In the genomic region with DNA sequence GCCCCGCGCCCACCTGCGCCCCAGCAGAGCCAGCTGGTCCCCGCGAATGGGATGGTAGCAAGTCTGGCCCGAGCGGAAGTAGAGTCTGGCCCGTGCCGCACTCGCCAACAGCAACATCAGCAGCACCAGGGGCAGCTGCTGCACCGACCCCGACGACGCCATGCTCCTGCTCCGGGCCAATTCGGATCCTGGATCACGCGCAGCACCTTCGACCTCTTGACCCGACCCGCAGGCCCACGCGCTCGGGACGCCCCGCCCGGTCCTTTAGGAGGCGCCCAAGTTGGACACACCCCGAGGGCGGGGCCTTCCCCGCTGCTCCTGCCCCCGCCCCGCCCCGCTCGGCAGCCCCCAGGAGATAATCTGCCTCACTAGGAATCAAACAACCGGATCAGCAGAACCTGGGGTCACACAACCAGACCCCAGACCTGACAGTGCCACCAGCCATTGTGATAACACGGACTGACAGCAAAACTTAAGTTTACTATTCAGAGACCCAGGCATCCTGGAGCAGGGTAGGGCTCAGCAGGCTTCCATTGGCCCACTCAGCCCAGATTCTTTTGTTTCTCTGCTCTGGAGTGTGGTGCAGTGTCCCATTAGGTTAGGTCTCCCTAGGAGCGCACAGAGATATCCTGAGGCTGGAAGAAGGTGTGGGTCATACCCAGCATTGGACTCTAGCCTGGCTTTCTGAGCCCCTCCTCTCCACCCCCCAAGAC, we compare ENCODE assay signal across 7 mouse cellular contexts. TPM values are rescaled to one million over a fixed set of nuclear protein-coding genes. Genes with fewer than 3 reads are reported as not detected.
DNase-seq lines count a peak whose midpoint lies in the region; ATAC-seq and TF ChIP-seq lines count a peak whose summit lies in the region.

A gene (minus strand): TSS at position 303 of the 713 bp plus-strand sequence.

- no peaks in the 10 kb centered on the region for H3K9me3 ChIP-seq in intestine, postnatal 0 days (ENCODE audit: control insufficient read depth)
- no peaks in the 10 kb centered on the region for H3K9me3 ChIP-seq in limb, embryonic 10.5 days (replicated peaks)
- no peaks in the 10 kb centered on the region for H3K9me3 ChIP-seq in midbrain, embryonic 11.5 days (ENCODE audit: control insufficient read depth, low read length)

- peak within 1 kb of the TSS; percentile 62 for H3K4me3 ChIP-seq in intestine, postnatal 0 days (ENCODE audit: low read depth, low read length)
- peak within 1 kb of the TSS; percentile 72 for H3K4me3 ChIP-seq in limb, embryonic 10.5 days
- H3K4me3 ChIP-seq in midbrain, embryonic 11.5 days (ENCODE audit: low read depth, low read length): peak within 1 kb of the TSS; percentile 51
- peak within 1 kb of the TSS; percentile 86 for H3K4me3 ChIP-seq in small intestine, adult 2 months (ENCODE audit: low read depth, low read length)

- H3K27ac ChIP-seq in intestine, postnatal 0 days (ENCODE audit: low read depth, low read length): peak within 1 kb of the TSS; percentile 92
- H3K27ac ChIP-seq in limb, embryonic 10.5 days: peak within 1 kb of the TSS; percentile 90
- peak within 1 kb of the TSS; percentile 21; the same call in 1 of the 2 replicates for H3K27ac ChIP-seq in midbrain, embryonic 11.5 days (ENCODE audit: low read depth, low read length)
- H3K27ac ChIP-seq in small intestine, adult 2 months (ENCODE audit: insufficient read depth, low read depth, low read length): peak within 1 kb of the TSS; percentile 81

- DNase-seq in adrenal gland, postnatal 10 days: peak; percentile 85
- DNase-seq in embryo, embryonic 11.5 days (ENCODE audit: low read depth, low spot score): peak; percentile 32
- DNase-seq in limb, embryonic 10.5 days (ENCODE audit: low spot score): peak; percentile 82
- DNase-seq in midbrain, embryonic 11.5 days (ENCODE audit: low spot score, missing footprints): peak; percentile 96

- TF ChIP-seq CTCF in intestine, postnatal 0 days (IDR thresholded peaks at IDR 0.05; ENCODE audit: low read depth): no peak
- no peak for TF ChIP-seq CTCF in small intestine, adult 2 months (IDR thresholded peaks at IDR 0.05; ENCODE audit: extremely low read depth, insufficient read length, insufficient replicate concordance, low read depth, low read length)

- peak within 1 kb of the TSS; percentile 88 for H3K4me2 ChIP-seq in intestine, postnatal 0 days (replicated peaks; ENCODE audit: low read depth)
- H3K4me2 ChIP-seq in midbrain, embryonic 11.5 days: peak within 1 kb of the TSS; percentile 68

- H3K4me1 ChIP-seq in intestine, postnatal 0 days (replicated peaks; ENCODE audit: control insufficient read depth, insufficient read depth, low read length): peaks cover 3% of the 10 kb centered on the region
- peaks cover 46% of the 10 kb centered on the region for H3K4me1 ChIP-seq in limb, embryonic 10.5 days
- H3K4me1 ChIP-seq in midbrain, embryonic 11.5 days (ENCODE audit: control insufficient read depth, insufficient read depth, low read length): peaks cover 16% of the 10 kb centered on the region; the same call in 1 of the 2 replicates
- peaks cover 30% of the 10 kb centered on the region for H3K4me1 ChIP-seq in small intestine, adult 2 months (ENCODE audit: control insufficient read depth, insufficient read depth, insufficient read length, low read length)

- peak; percentile 22 for ATAC-seq in granulocyte monocyte progenitor cell, adult 5-6 weeks (replicated peaks; ENCODE audit: poor library complexity, severe bottlenecking)
- peak; percentile 55 for ATAC-seq in intestine, postnatal 0 days
- peak; percentile 86 for ATAC-seq in midbrain, embryonic 11.5 days (ENCODE audit: low FRiP score)

- 1% methylated on average over 36 of the region's 38 CpGs for WGBS in intestine, postnatal 0 days
- WGBS in limb, embryonic 10.5 days: under 1% methylated on average over 38 of the region's 38 CpGs
- under 1% methylated on average over 35 of the region's 38 CpGs for WGBS in midbrain, embryonic 11.5 days
- WGBS in small intestine, adult 2 months: 2% methylated on average over 38 of the region's 38 CpGs

- peak; percentile 40 for TF ChIP-seq POLR2A in small intestine, adult 2 months (IDR thresholded peaks at IDR 0.05; ENCODE audit: low read depth, low read length)

- H3K9ac ChIP-seq in intestine, postnatal 0 days (ENCODE audit: low read depth, low read length): peak within 1 kb of the TSS; percentile 70
- H3K9ac ChIP-seq in midbrain, embryonic 11.5 days (ENCODE audit: low read length): peak within 1 kb of the TSS; percentile 66

- H3K36me3 ChIP-seq in intestine, postnatal 0 days (ENCODE audit: control insufficient read depth, insufficient read depth): peaks cover 20% of the 10 kb centered on the region
- peaks cover 25% of the 10 kb centered on the region for H3K36me3 ChIP-seq in limb, embryonic 10.5 days
- H3K36me3 ChIP-seq in midbrain, embryonic 11.5 days (ENCODE audit: control insufficient read depth, insufficient read depth, low read length): no peaks in the 10 kb centered on the region
- H3K36me3 ChIP-seq in small intestine, adult 2 months (ENCODE audit: control insufficient read depth, insufficient read depth, low read length): peaks cover 15% of the 10 kb centered on the region

- H3K27me3 ChIP-seq in intestine, postnatal 0 days (replicated peaks; ENCODE audit: control insufficient read depth, insufficient read depth, low read length): no peaks in the 10 kb centered on the region
- H3K27me3 ChIP-seq in limb, embryonic 10.5 days (ENCODE audit: low read depth, poor library complexity, severe bottlenecking): no peaks in the 10 kb centered on the region
- no peaks in the 10 kb centered on the region for H3K27me3 ChIP-seq in midbrain, embryonic 11.5 days (ENCODE audit: control insufficient read depth, insufficient read depth, low read length)
- no peaks in the 10 kb centered on the region for H3K27me3 ChIP-seq in small intestine, adult 2 months (ENCODE audit: control insufficient read depth, insufficient read depth, low read length)

RNA-seq across cellular contexts. Expression of the gene that starts here (rescaled TPM):
- total RNA-seq in adrenal gland, postnatal 10 days (2021): 100 to 1,000 TPM; 114 to 138 TPM
- total RNA-seq in granulocyte monocyte progenitor cell, adult 5-6 weeks (2014; fragmentation: Nextera tagmentation): 201 and 252 TPM in 2 replicates
- total RNA-seq in granulocyte monocyte progenitor cell, adult 5-6 weeks (2017): 362 and 363 TPM in 2 replicates
- polyA plus RNA-seq in intestine, postnatal 0 days (2015; fragmentation: Nextera tagmentation; extraction: Ambion mirVana): 829 and 892 TPM in 2 replicates
- 105 and 107 TPM in 2 replicates for polyA plus RNA-seq in limb, embryonic 10.5 days (2016; fragmentation: Nextera tagmentation; extraction: Ambion mirVana)
- polyA plus RNA-seq in midbrain, embryonic 11.5 days (2014; fragmentation: Nextera tagmentation; extraction: Ambion mirVana): 93.7 and 102 TPM in 2 replicates
- polyA plus RNA-seq in small intestine, adult 2 months (2012; rRNA removed): 253 and 363 TPM in 2 replicates

Comparison
In these comparisons a context has a peak if more than half of its experiments do, and no peak if none do; other contexts are left out.
1. Peak in every context shown above with its lines: DNase-seq, ATAC-seq, H3K4me3 ChIP-seq and H3K27ac ChIP-seq.
2. DNase-seq: peak in every context shown above with its lines; median percentile 96 in midbrain, embryonic 11.5 days; 85 in adrenal gland, postnatal 10 days; 82 in limb, embryonic 10.5 days; 32 in embryo, embryonic 11.5 days.
3. ATAC-seq: peak in every context shown above with its lines; median percentile 86 in midbrain, embryonic 11.5 days; 55 in intestine, postnatal 0 days; 22 in granulocyte monocyte progenitor cell, adult 5-6 weeks.
4. H3K27ac ChIP-seq: peak in every context shown above with its lines; median percentile 92 in intestine, postnatal 0 days; 90 in limb, embryonic 10.5 days; 81 in small intestine, adult 2 months; 21 in midbrain, embryonic 11.5 days.